Mouse (Mus musculus) layer of hippocampus, postnatal 25 days (tissue): ENCODE measurements around the gene Cabp2. TPM values are rescaled to one million over a fixed set of nuclear protein-coding genes. Genes with fewer than 3 reads are reported as not detected.
"Not testable (repeated sequence)": the region's sequence is repeated elsewhere in the genome, so short reads cannot be mapped to it uniquely, and the experiment has no call there.

ENCODE experiments used
- DNase-seq, 2 experiments: peaks; one replicate each; pipeline ENCODE4 v3.0.0; 2022; ENCODE audit warnings: mixed read lengths in 2 of 2, low spot score in 1 of 2; ENCODE audit errors: extremely low spot score in 1 of 2
- total RNA-seq, 2 experiments: library from RNA; stranded (reverse); gene quantifications; 2 replicates each; pipeline ENCODE4 v1.2.3; 2021

Gene Cabp2
- total RNA-seq, 2 experiments from 2014 or later = not detected

GRCm38 (mm10) chr19:4055216-4055946 lies 26.0 kb upstream of the Cabp2 start:
- DNase-seq = no peak

GRCm38 (mm10) chr19:4055947-4056693 lies 25.3 kb upstream of the Cabp2 start:
- no peak for DNase-seq

- no peak for DNase-seq
Observed at GRCm38 (mm10) chr19:4056727-4057126, 24.7 kb upstream of the Cabp2 start.

- no peak for DNase-seq
Observed at GRCm38 (mm10) chr19:4057389-4057788, 24.0 kb upstream of the Cabp2 start.

- DNase-seq = no peak
Observed at GRCm38 (mm10) chr19:4057962-4058361, 23.4 kb upstream of the Cabp2 start.

- no peak for DNase-seq
Observed at GRCm38 (mm10) chr19:4058581-4058980, 22.8 kb upstream of the Cabp2 start.

GRCm38 (mm10) chr19:4059069-4059740 lies 22.2 kb upstream of the Cabp2 start, which contains the start of gene Gstp3:
Gene Gstp3 (minus strand): TSS chr19:4059569.
- DNase-seq = no peak

GRCm38 (mm10) chr19:4060044-4060898 lies 21.1 kb upstream of the Cabp2 start:
- not testable (repeated sequence) for DNase-seq

- DNase-seq = no peak
Observed at GRCm38 (mm10) chr19:4060899-4061465, 20.4 kb upstream of the Cabp2 start.

GRCm38 (mm10) chr19:4063357-4063756 lies 18.0 kb upstream of the Cabp2 start:
- not testable (repeated sequence) for DNase-seq

GRCm38 (mm10) chr19:4064501-4064900 lies 16.9 kb upstream of the Cabp2 start:
- DNase-seq = not testable (repeated sequence)

GRCm38 (mm10) chr19:4066280-4066679 lies 15.1 kb upstream of the Cabp2 start:
- no peak for DNase-seq

- DNase-seq = no peak
Observed at GRCm38 (mm10) chr19:4066877-4067276, 14.5 kb upstream of the Cabp2 start.

- not testable (repeated sequence) for DNase-seq
Observed at GRCm38 (mm10) chr19:4068242-4068641, 13.1 kb upstream of the Cabp2 start.

- DNase-seq = no peak
Observed at GRCm38 (mm10) chr19:4068717-4069410, 12.5 kb upstream of the Cabp2 start.

- DNase-seq = no peak
Observed at GRCm38 (mm10) chr19:4070311-4070710, 11.1 kb upstream of the Cabp2 start.

- no peak for DNase-seq
Observed at GRCm38 (mm10) chr19:4070756-4071155, 10.6 kb upstream of the Cabp2 start.

GRCm38 (mm10) chr19:4071406-4071805 lies 10.0 kb upstream of the Cabp2 start:
- DNase-seq = no peak

GRCm38 (mm10) chr19:4072706-4073424 lies 8.5 kb upstream of the Cabp2 start:
- DNase-seq = no peak
